Mouse (Mus musculus): ENCODE data around the gene Sucla2. TPM values are rescaled to one million over a fixed set of nuclear protein-coding genes. Genes with fewer than 3 reads are reported as not detected.

The Sucla2 gene
- 177 and 195 TPM in 2 replicates for polyA plus RNA-seq (2015; fragmentation: Nextera tagmentation; extraction: Ambion mirVana)

- H3K4me1 ChIP-seq, result peaks cover 6% of the 10 kb centered on the region
- peak within 1 kb of the TSS; percentile 86 for H3K27ac ChIP-seq (replicated peaks)
- peak within 1 kb of the TSS; percentile 60 for H3K4me2 ChIP-seq
- ATAC-seq (ENCODE audit: extremely low read depth, insufficient number of reproducible peaks, low FRiP score, low TSS enrichment), result peak; percentile 90
- peak within 1 kb of the TSS; percentile 61 for H3K4me3 ChIP-seq
- under 1% methylated on average over 41 of the region's 41 CpGs for WGBS
- no peaks in the 10 kb centered on the region for H3K36me3 ChIP-seq
- H3K9ac ChIP-seq, result peak within 1 kb of the TSS; percentile 79
- H3K27me3 ChIP-seq (replicated peaks), result peaks cover 10% of the 10 kb centered on the region; the same call in 1 of the 2 replicates
- no peaks in the 10 kb centered on the region for H3K9me3 ChIP-seq
Measured at GRCm38 (mm10) chr14:73524766-73525448, at the start of gene Sucla2. Sucla2 (plus strand) TSS chr14:73525319.

GRCm38 (mm10) chr14:73475506-73475905, 49.6 kb upstream of the Sucla2 start:
- H3K4me3 ChIP-seq, result no peak overlapping the region
- no peaks in the 10 kb centered on the region for H3K36me3 ChIP-seq
- no peak for ATAC-seq (ENCODE audit: extremely low read depth, insufficient number of reproducible peaks, low FRiP score, low TSS enrichment)
- H3K4me1 ChIP-seq, result peaks cover 31% of the 10 kb centered on the region
- peak overlapping the region; percentile 48; the same call in 1 of the 2 replicates for H3K27ac ChIP-seq (replicated peaks)
- WGBS, result 63% methylated on average over 7 of the region's 7 CpGs
- no peaks in the 10 kb centered on the region for H3K9me3 ChIP-seq
- H3K4me2 ChIP-seq, result no peak overlapping the region
- no peaks in the 10 kb centered on the region for H3K27me3 ChIP-seq (replicated peaks)
- H3K9ac ChIP-seq, result no peak overlapping the region

GRCm38 (mm10) chr14:73476361-73476934, 48.7 kb upstream of the Sucla2 start:
- Histone ChIP-seq H3K27me3 (replicated peaks) (no peaks in the 10 kb centered on the region), H3K4me2 (no peak overlapping the region), H3K9me3 (no peaks in the 10 kb centered on the region), H3K9ac (no peak overlapping the region), H3K36me3 (no peaks in the 10 kb centered on the region), H3K4me3 (no peak overlapping the region), H3K27ac (replicated peaks) (no peak overlapping the region), H3K4me1 (peaks cover 34% of the 10 kb centered on the region)
- 72% methylated on average over 8 of the region's 8 CpGs for WGBS
- no peak for ATAC-seq (ENCODE audit: extremely low read depth, insufficient number of reproducible peaks, low FRiP score, low TSS enrichment)

GRCm38 (mm10) chr14:73477077-73477476, 48.0 kb upstream of the Sucla2 start:
- 86% methylated on average over 10 of the region's 10 CpGs for WGBS
- Histone ChIP-seq H3K9ac (no peak overlapping the region), H3K4me2 (no peak overlapping the region), H3K27ac (replicated peaks) (no peak overlapping the region), H3K9me3 (no peaks in the 10 kb centered on the region), H3K36me3 (no peaks in the 10 kb centered on the region), H3K27me3 (replicated peaks) (no peaks in the 10 kb centered on the region), H3K4me3 (no peak overlapping the region), H3K4me1 (peaks cover 37% of the 10 kb centered on the region)
- no peak for ATAC-seq (ENCODE audit: extremely low read depth, insufficient number of reproducible peaks, low FRiP score, low TSS enrichment)

- H3K27me3 ChIP-seq (replicated peaks), result no peaks in the 10 kb centered on the region
- no peak overlapping the region for H3K27ac ChIP-seq (replicated peaks)
- WGBS, result 70% methylated on average over 3 of the region's 3 CpGs
- no peak overlapping the region for H3K9ac ChIP-seq
- H3K4me1 ChIP-seq, result peaks cover 37% of the 10 kb centered on the region
- no peak overlapping the region for H3K4me3 ChIP-seq
- no peak overlapping the region for H3K4me2 ChIP-seq
- ATAC-seq (ENCODE audit: extremely low read depth, insufficient number of reproducible peaks, low FRiP score, low TSS enrichment), result no peak
- H3K36me3 ChIP-seq, result no peaks in the 10 kb centered on the region
- no peaks in the 10 kb centered on the region for H3K9me3 ChIP-seq
Measured at GRCm38 (mm10) chr14:73478321-73478720, 46.8 kb upstream of the Sucla2 start.

- WGBS, result 65% methylated on average over 1 of the region's 1 CpGs
- H3K4me2 ChIP-seq, result no peak overlapping the region
- no peak for ATAC-seq (ENCODE audit: extremely low read depth, insufficient number of reproducible peaks, low FRiP score, low TSS enrichment)
- no peak overlapping the region for H3K27ac ChIP-seq (replicated peaks)
- H3K4me1 ChIP-seq, result peaks cover 24% of the 10 kb centered on the region
- H3K27me3 ChIP-seq (replicated peaks), result no peaks in the 10 kb centered on the region
- no peaks in the 10 kb centered on the region for H3K36me3 ChIP-seq
- no peaks in the 10 kb centered on the region for H3K9me3 ChIP-seq
- no peak overlapping the region for H3K4me3 ChIP-seq
- no peak overlapping the region for H3K9ac ChIP-seq
Measured at GRCm38 (mm10) chr14:73479771-73480170, 45.3 kb upstream of the Sucla2 start.

- H3K4me2 ChIP-seq, result no peak overlapping the region
- H3K36me3 ChIP-seq, result no peaks in the 10 kb centered on the region
- 70% methylated on average over 5 of the region's 5 CpGs for WGBS
- ATAC-seq (ENCODE audit: extremely low read depth, insufficient number of reproducible peaks, low FRiP score, low TSS enrichment), result no peak
- no peaks in the 10 kb centered on the region for H3K27me3 ChIP-seq (replicated peaks)
- no peak overlapping the region for H3K9ac ChIP-seq
- peaks cover 19% of the 10 kb centered on the region; the same call in 1 of the 2 replicates for H3K4me1 ChIP-seq
- H3K9me3 ChIP-seq, result no peaks in the 10 kb centered on the region
- no peak overlapping the region for H3K4me3 ChIP-seq
- H3K27ac ChIP-seq (replicated peaks), result no peak overlapping the region
Measured at GRCm38 (mm10) chr14:73483516-73484229, 41.4 kb upstream of the Sucla2 start.

- H3K9me3 ChIP-seq, result no peaks in the 10 kb centered on the region
- H3K9ac ChIP-seq, result no peak overlapping the region
- 73% methylated on average over 3 of the region's 3 CpGs for WGBS
- H3K27me3 ChIP-seq (replicated peaks), result no peaks in the 10 kb centered on the region
- ATAC-seq (ENCODE audit: extremely low read depth, insufficient number of reproducible peaks, low FRiP score, low TSS enrichment), result no peak
- no peak overlapping the region for H3K4me3 ChIP-seq
- peaks cover 11% of the 10 kb centered on the region; the same call in 1 of the 2 replicates for H3K4me1 ChIP-seq
- H3K27ac ChIP-seq (replicated peaks), result no peak overlapping the region
- H3K4me2 ChIP-seq, result no peak overlapping the region
- H3K36me3 ChIP-seq, result no peaks in the 10 kb centered on the region
Measured at GRCm38 (mm10) chr14:73484366-73485110, 40.6 kb upstream of the Sucla2 start.

- Histone ChIP-seq H3K4me2 (no peak overlapping the region), H3K4me1 (0 out of 2 replicates have a peak, but pooled peaks cover 1% of the 10 kb centered on the region), H3K27me3 (replicated peaks) (no peaks in the 10 kb centered on the region), H3K36me3 (no peaks in the 10 kb centered on the region), H3K9me3 (peaks cover 4% of the 10 kb centered on the region; the same call in 1 of the 2 replicates), H3K4me3 (no peak overlapping the region), H3K9ac (no peak overlapping the region), H3K27ac (replicated peaks) (no peak overlapping the region)
- ATAC-seq (ENCODE audit: extremely low read depth, insufficient number of reproducible peaks, low FRiP score, low TSS enrichment), result no peak
- WGBS, result 34% methylated on average over 5 of the region's 5 CpGs
Measured at GRCm38 (mm10) chr14:73486641-73487040, 38.5 kb upstream of the Sucla2 start.

GRCm38 (mm10) chr14:73493356-73493755, 31.8 kb upstream of the Sucla2 start:
- H3K27ac ChIP-seq (replicated peaks), result no peak overlapping the region
- WGBS, result 82% methylated on average over 6 of the region's 6 CpGs
- no peak overlapping the region for H3K4me2 ChIP-seq
- H3K4me3 ChIP-seq, result no peak overlapping the region
- H3K9ac ChIP-seq, result no peak overlapping the region
- H3K9me3 ChIP-seq, result peaks cover 4% of the 10 kb centered on the region; the same call in 1 of the 2 replicates
- H3K4me1 ChIP-seq, result peaks cover 3% of the 10 kb centered on the region; the same call in 1 of the 2 replicates
- H3K36me3 ChIP-seq, result no peaks in the 10 kb centered on the region
- H3K27me3 ChIP-seq (replicated peaks), result no peaks in the 10 kb centered on the region
- ATAC-seq (ENCODE audit: extremely low read depth, insufficient number of reproducible peaks, low FRiP score, low TSS enrichment), result no peak

- 54% methylated on average over 6 of the region's 6 CpGs for WGBS
- Histone ChIP-seq H3K4me1 (peaks cover 3% of the 10 kb centered on the region; the same call in 1 of the 2 replicates), H3K27ac (replicated peaks) (no peak overlapping the region), H3K9ac (no peak overlapping the region), H3K4me3 (no peak overlapping the region), H3K4me2 (no peak overlapping the region), H3K36me3 (no peaks in the 10 kb centered on the region), H3K27me3 (replicated peaks) (no peaks in the 10 kb centered on the region), H3K9me3 (peaks cover 4% of the 10 kb centered on the region; the same call in 1 of the 2 replicates)
- no peak for ATAC-seq (ENCODE audit: extremely low read depth, insufficient number of reproducible peaks, low FRiP score, low TSS enrichment)
Measured at GRCm38 (mm10) chr14:73494122-73494521, 31.0 kb upstream of the Sucla2 start.
